Mouse (Mus musculus): ENCODE results near the gene Wdr83.
"Not testable (repeated sequence)": the region's sequence is repeated elsewhere in the genome, so short reads cannot be mapped to it uniquely, and the experiment has no call there.

The Wdr83 gene

DNA sequence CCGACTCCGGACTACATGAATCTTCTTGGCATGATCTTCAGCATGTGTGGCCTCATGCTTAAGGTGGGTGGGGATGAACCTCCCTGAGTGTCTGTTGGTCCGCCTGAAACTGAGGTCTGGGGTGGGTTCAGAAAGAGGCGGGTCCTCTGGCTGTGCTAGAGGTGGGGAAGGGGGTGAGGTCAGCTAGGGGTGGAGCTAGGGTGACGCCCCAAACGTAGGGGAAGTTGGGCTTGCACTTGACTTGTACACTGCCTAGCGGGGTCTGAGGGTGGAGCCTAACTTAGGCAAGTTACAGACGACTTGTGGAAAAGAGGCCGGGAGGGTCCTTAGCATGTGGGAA, at the start of gene Wdr83:
Wdr83 (minus strand) TSS at position 91 of the 340 bp plus-strand sequence.
- DNase-seq (ENCODE audit: low read depth, low spot score), result peak; percentile 37

DNA sequence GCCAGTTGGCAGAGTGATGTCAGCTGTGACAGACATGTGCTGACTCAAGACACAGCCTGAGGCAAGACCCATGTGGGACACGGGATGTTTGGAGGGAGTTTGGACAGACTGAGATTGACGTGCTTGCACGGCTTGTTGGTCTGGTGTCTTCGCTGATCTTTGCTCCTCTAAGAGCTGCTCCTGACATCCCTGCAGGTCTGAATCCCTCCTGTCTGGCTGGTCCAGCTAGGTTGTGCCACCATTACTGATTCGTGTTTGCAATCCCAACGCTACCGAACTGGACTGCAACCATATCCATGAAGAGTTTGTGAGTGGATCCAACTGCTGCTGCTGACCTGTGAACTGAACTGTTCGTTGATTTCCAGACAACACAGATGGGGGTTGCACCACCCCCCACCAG, 42.6 kb upstream of the Wdr83 start:
- DNase-seq (ENCODE audit: low read depth, low spot score), result no peak

DNA sequence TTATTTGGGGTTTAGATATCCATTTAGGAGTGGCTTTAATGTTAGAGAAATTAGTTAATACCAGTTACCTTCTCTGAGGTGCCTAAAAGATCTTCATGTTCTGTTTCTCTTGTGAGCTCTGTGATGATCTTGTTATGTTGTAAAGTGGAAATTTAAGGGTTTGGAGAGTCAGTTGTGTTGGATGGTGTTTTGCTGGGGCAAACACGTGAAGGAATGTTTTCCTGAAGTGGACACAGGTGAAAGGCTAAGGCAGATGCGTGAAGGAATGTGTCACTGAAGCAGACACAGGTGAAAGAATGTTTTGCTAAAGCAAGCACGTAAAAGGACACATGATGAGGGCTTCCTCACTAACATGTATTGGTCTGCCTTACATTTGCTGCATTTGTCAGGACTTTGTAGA, 41.9 kb upstream of the Wdr83 start, which contains the start of gene Zfp791:
Zfp791 (minus strand) TSS at position 101 of the 400 bp plus-strand sequence.
- no peak for DNase-seq (ENCODE audit: low read depth, low spot score)

DNA sequence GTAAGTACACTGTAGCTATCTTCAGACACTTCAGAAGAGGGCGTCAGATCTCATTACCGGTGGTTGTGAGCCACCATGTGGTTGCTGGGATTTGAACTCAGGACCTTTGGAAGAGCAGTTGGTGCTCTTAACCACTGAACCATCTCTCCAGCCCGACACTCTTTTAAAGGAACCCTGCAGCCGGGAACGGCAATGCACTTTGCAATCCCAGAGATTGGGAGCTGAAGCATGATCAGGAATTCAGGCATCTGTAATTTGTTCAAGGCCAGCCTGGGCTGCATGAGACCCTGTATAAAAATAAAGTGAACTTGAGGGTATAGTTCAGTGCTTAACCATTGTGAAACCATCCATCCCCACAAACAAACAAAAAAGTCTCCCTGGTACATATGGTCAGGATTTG, 39.1 kb upstream of the Wdr83 start:
- not testable (repeated sequence) for DNase-seq (ENCODE audit: low read depth, low spot score)

DNA sequence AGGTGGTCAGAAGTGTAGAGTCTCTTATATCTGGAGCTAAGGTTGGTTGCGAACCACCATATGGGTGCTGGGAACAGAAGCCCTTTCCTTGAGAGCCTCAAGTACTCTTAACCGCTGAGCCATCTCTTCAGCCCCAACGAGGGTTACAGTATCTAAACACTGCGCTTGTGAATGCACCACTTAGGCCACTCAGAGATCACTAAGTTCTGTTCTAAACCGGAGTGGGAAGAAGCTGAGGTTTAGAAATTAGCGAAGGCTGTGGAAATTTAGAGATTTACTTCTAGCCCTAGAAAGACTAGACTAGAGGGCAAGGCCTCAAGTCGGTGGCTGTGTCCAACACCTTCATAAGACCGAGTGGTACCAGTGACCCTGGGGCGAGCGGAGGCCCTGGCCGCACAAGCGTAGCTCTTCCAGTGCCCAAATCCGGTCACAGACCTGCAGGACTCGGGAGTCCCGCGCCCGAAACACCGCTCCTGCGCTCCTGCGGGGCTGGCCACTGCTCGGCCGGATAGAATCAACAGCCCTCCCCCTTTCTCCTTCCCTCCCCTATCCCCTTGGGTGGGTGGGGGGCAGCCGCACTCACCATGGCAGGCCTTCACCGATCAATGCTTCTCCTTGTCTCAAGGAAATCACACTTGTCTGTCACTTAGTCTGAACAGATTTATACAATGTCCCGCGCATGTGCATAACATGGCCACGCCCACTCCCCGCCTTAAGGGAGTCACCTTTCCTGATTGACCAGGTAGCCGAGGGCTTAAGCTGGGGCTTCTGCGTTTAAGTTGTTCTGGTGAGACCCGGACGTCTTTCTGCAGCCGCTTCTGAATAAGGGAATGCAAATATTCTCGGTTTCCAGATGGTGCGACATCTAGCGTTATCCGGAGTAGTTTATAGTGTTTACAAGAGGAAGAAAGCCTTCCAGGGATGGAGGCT, 38.2 kb upstream of the Wdr83 start:
- DNase-seq (ENCODE audit: low read depth, low spot score), result peak; percentile 68

DNA sequence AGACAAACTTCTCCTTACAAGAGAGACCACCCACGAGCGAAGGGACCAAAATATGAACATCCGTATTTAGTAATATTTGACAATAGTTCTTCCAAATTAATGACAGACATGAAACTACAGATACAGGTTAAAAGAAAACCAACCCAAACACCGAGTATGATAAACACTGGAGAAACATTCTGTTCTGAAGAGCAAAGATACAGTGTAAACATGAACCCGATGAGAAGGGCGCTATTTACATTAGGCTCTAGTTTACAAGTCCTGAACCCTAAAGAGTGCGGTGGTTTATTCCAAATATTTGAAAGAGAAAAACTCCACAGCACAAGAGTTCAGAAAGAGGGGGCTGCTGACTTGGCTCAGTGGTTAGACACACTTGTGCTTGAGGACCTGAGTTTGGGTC, 35.9 kb upstream of the Wdr83 start:
- DNase-seq (ENCODE audit: low read depth, low spot score), result no peak

DNA sequence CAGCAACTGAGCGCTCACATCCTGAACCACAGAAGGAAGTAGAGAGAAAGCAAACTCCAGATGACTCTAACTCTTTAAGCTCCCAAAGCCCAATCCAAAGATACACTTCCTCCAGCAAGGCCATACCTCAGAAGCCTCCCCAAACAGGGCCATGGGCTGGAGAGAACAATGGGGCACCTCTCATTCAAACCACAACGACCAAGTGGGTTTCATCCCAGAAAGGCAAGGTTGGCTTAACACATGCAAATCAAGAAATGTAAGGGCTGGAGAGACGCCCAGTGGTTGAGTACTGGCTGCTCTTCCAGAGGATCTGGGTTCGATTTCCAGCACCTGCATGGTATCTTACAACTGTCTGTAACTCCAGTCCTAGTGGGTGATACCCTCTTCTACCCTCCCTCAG, 34.4 kb upstream of the Wdr83 start:
- DNase-seq (ENCODE audit: low read depth, low spot score), result no peak

DNA sequence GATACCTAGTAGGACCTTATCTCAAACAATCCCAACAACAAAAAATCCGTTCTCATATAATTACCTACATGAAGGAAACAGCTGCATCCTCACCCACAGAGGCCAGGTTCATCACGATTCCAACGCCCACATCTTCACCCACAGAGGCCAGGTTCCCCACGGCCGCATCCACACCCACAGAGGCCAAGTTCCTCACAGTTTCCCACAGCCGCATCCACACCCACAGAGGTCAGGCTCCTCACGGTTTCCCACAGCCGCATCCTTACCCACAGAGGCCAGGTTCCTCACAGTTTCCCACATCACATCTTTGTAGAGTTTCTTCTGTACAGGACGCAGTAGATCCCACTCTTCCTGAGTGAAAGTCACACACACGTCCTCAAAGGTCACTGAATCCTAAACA, 32.1 kb upstream of the Wdr83 start:
- no peak for DNase-seq (ENCODE audit: low read depth, low spot score)

DNA sequence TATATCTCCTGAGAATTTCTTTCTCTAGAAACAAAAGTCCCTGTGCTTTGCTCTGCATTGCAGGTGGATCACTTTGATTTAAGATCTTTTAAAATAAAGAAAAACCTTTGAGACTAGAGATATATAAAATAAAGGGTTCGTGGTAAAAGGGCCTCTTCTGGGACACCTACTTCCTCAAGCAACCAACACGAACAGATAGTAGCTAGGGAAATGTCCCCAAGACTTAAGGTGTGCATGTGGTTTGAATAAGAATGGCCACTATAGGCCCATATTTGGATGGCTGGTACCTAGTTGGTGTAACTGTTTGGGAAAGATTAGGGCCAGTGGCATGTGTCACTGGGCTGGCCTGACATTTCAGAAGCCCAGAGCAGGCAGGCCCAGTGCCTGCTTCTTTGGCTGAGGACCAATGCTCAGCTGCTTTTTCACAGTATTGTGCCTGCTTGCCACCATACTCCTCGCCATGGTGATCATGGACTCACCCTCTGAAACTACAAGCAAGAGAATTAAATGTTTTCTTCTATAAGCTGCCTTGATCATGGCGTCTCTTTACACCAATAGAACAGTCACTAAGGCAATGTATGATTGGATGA, 19.1 kb upstream of the Wdr83 start:
- no peak for DNase-seq (ENCODE audit: low read depth, low spot score)

DNA sequence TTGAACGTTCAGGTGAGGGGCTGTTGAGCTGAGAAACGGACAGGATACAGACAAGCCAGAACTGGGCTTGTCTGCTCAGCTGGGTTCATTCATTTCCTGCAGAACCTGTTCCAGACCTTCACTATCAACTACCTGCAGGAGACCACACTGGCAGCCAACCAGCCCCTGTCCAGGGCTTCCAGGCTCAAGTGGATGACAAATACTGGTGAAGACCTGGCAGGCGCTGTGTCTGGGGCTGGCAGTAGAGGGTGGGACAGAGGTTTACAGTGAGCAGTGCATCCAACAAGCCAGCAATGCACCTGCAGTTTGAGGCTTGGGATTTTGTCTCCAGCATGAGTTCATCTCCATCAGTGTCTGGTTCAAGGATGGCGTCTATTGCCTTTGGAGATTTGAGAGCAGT, 15.7 kb upstream of the Wdr83 start:
- no peak for DNase-seq (ENCODE audit: low read depth, low spot score)

DNA sequence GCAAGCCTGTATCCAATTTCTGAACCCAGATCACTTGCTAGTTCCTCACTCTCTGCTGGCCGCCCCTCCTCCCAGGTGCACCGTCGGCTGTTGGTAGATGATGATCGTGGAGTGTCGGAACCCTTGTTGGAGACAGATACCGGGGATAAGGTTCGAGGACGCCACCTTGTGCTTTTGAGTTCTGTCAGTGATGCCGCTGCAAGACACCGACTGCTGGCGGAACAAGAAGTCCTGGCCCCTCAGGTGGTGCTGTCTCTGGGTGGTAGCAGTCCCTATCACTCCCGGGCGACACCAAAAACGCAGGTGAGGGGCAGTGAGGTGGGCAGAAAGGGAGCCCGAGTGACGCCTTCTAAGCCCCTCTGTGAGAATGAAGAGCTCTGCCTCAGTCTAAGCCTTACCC, 15.1 kb upstream of the Wdr83 start:
- no peak for DNase-seq (ENCODE audit: low read depth, low spot score)

DNA sequence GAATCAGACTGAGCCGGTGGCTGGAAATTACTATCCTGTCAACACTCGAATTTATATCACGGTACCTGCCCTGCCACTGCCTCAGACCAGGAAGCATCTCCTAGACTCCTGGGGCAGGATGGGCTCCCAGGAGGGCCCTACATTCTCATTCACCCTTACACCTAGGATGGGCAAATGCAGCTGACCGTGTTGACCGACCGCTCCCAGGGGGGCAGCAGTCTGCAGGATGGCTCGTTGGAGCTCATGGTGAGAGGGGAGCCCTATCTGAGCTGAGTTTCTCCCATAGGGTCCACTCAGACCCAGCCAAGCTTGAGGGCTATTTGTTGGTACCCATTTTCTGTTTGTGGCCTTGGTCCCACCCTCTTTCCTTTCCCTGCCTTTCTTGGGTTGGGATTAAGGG, 14.5 kb upstream of the Wdr83 start:
- no peak for DNase-seq (ENCODE audit: low read depth, low spot score)

DNA sequence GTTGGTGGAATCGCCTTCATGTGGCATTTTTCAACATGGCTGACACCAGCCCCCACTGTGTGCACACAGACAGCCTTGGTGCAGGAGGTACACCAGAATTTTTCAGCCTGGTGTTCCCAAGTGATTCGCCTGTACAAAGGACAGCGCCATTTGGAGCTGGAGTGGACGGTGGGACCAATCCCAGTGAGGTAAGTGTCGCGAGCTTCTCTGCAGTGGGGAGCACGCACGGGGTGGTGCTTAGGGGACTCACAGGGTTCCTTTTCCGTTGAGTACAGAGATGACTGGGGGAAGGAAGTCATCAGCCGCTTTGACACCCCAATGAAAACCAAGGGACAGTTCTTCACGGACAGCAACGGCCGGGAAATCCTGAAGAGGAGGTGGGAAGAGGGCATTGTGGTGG, 13.9 kb upstream of the Wdr83 start:
- DNase-seq (ENCODE audit: low read depth, low spot score), result no peak

DNA sequence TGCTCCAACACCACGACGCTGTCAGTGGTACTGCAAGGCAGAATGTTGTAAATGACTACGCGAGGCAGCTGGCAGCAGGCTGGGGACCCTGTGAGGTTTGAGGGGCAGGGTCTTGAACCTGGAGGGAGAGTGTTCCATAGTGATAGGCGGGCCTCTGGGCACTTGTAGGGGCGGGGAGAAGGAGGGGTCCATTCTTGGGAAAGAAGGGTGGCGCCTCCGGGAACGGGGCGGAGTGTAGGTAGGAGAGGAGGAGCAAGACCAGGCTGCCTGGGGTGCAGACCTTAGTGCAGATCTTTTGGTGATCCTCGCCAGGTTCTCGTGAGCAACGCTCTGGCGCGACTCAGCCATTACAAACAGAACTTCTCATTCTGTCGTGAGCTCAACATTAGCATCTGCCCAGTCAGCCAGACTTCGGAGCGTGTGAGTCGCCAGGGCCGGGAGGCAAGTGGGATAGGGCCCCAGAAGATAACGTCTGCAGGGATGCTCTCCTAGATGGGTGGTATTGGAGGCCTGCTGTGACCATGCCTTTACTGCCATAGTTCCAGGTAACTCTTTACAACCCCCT, 10.5 kb upstream of the Wdr83 start:
- DNase-seq (ENCODE audit: low read depth, low spot score), result no peak

DNA sequence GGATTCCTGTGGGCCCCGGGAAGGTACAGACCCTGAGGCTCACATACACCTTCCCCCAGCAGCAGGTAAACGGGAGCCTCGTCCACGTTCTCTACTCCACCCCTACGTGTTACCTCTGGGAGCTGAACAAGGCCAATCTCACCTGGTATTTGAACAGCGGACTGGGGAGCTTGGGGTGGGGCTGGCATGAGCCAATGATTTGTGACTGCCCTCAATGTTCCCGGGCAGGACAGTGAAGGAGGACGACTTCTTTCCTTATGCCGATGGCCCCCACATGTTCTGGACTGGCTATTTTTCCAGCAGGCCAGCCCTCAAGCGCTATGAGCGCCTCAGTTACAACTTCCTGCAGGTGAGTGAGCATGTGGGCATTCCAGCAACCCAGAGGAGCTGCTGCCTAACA, 9.8 kb upstream of the Wdr83 start:
- no peak for DNase-seq (ENCODE audit: low read depth, low spot score)

DNA sequence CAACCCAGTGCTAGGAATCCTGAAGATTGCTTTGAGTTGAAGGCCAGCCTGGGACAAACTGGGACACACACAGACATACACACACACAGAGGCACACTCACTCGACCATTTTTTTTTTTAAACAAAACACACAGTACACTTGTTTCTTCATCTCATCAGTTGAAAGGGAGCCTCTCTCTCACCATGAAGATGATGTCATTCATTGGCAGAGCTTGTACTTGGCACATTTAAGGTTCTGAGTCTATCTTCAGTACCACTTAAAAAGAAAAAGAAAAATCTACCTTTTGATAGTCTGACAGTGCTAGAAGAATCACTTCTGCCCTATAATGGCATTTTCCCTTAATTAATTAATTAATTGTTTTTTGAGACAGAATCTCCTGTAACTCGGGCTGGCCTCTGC, 7.7 kb upstream of the Wdr83 start:
- no peak for DNase-seq (ENCODE audit: low read depth, low spot score)

DNA sequence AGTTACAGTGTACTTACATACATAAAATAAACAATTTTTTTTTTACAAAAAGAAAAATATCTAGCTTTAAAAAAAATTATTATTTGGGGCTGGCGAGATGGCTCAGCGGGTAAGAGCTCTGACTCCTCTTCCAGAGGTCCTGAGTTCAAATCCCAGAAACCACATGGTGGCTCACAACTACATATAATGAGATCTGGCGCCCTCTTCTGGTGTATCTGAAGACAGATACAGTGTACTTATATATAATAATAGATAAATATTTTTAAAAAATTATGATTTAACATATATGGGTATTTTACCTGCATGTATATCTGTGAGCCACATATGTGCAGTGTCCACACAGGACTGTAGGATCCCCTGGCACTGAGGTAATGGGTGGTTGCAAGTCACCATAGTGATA, 5.1 kb upstream of the Wdr83 start:
- no peak for DNase-seq (ENCODE audit: low read depth, low spot score)

DNA sequence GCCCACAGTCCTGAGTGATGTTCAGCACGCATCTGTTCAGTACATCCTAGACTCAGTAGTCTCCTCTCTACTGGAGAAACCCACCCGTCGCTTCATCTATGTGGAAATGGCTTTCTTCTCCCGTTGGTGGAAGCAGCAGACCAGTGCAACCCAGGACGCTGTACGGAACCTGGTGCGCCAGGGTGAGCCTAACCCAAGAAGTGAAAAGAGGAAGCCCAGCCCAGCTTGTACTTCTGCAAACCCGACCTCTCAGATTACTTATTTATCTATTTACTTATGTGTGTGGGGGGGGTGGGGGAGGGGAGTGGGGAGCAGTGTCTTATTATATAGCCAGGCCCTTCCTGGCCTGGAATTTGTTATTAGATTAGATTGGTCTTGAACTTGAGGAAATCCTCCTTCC, 3.5 kb upstream of the Wdr83 start:
- DNase-seq (ENCODE audit: low read depth, low spot score), result no peak

DNA sequence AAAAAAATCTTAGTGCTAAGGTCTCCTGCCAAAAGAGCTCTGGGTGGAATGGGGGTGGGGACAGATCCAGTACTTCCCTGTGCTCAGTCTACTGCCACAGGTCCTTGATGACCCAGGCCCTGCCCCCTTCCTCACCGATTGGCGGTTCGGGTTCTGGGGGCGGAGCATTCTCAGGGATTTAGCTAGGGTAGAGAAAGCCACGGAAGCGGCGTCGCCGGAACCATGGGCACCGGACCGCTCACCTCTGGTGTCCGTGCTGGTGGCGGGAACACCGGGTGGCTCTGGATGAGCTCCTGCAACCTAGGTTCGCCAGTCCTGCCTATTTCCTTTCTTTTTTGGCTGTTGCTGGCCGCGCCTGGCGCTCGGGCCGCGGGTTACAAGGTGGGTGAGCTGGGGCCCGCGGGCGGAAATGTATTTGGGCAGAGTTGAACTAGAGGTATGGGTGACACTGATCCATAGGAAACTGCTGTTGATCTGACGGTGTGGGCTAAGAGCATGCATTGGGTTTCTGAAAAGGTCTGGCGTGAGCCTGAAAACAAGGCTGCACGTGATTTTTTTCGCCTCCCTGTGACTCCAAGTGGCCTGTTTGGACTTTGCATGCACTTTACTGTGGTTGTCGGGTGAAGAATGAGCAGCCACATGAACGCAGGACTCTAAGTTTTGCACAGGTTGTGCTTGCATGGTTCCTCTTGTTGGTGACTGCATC, 2.2 kb upstream of the Wdr83 start, which contains the start of gene Man2b1:
Man2b1 (plus strand) TSS at position 163 of the 706 bp plus-strand sequence.
- DNase-seq (ENCODE audit: low read depth, low spot score), result peak; percentile 51

DNA sequence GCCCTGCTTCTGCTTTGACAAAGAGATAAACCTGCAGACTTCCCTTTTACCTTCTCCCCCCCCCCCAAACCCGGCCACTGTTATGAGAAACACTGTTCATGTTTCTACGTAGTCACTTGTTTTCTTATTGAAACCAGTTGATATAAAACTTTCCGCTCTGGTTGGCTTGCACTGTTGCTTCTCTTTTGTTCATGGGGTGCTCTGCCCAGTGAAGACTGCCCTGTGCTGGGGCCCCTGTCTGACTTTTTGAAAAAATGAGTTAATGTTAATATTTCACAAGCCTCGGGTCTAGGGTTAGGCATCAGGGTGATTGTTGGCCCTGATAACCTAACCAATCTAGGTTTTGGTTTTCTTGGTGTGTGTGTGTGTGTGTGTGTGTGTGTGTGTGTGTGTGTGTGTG, 1.1 kb upstream of the Wdr83 start:
- DNase-seq (ENCODE audit: low read depth, low spot score), result not testable (repeated sequence)

DNA sequence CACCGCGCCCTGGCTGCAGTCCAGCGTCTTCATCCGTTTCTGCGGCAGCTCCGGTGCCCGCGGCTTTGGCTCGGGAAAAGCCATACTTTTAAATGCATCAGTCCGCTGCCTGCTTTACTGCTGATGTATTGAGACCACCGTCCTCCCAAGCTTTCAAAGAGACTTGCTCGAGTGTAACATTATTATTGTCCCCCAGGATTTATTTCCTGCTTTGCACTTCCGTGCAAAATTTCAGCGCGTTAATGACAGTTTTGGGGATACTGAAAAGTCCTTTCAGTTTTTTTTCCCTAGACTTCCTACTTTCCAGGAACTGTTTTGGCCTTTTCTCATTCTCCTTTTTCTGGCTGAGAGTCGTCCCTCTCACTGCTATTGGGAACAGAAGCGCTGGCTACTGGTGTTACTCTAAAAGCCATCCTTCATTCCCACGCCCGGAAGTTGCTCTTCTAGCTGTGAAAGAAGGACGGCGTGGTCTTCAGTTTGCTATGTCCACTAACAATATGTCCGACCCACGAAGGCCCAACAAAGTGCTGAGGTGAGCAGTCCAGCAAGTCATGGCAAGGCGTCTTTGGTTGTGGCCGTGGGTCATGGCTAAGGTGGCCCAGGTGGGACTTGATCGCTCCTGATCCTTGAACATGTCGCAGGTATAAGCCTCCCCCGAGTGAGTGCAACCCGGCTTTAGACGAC, 432 bp downstream of the Wdr83 start, which contains the start of gene Wdr83os:
Wdr83os (plus strand) TSS at position 209 of the 684 bp plus-strand sequence.
- peak; percentile 66 for DNase-seq (ENCODE audit: low read depth, low spot score)

DNA sequence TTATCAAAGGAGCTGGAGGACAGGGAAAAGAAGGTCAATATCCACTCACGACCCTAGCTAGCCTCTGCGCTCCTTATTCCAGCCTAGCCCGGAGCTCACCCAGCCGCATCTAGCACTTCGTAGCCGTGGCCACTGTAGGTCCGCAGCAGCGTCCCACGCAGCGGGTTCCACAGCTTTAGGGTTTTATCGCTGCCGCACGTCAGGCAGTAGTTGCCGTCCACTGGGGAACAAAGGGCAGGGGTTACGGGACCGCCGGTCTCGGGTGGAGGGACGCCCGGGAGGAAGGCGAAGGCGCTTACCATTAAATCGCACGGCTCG, 933 bp downstream of the Wdr83 start:
- DNase-seq (ENCODE audit: low read depth, low spot score), result no peak
